Mouse (Mus musculus) adrenal gland, postnatal 36 days (tissue): Measurements from ENCODE around the gene Tmem150c. TPM values are rescaled to one million over a fixed set of nuclear protein-coding genes. Genes with fewer than 3 reads are reported as not detected.
A peak's percentile ranks its signal among the peaks of the same experiment; 100 is the strongest.

Experiments used
- DNase-seq, 2 experiments: peaks; one replicate each; pipeline ENCODE4 v3.0.0; 2021; ENCODE audit warnings: mixed read lengths in 1 of 2
- total RNA-seq, 2 experiments: library from RNA; stranded (reverse); gene quantifications; 2 replicates each; pipeline ENCODE4 v1.2.3; 2021

Gene Tmem150c
- total RNA-seq, 2 experiments from 2014 or later: 12.2 to 19.0 TPM

DNA sequence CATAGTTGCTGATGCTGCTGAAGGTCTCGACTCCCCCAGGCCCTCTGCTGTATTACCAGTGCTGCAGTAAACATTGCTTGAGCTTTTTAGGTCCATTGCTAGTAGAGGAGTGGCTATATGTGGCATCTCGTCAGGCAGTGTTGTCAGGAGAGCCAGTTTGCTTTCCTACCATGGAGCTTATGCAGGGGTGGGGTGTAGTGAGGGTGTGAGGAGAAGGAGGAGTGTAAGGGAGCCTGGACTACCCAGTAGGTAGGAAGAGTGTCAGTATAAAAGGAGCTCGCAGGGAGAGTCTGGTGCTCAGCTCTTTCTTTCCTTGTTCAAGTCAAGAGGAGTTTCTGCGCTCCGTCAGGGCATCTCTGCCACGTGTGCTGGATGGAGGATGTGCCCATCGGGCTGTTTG, 106.9 kb downstream of the Tmem150c start:
- DNase-seq: no peak

DNA sequence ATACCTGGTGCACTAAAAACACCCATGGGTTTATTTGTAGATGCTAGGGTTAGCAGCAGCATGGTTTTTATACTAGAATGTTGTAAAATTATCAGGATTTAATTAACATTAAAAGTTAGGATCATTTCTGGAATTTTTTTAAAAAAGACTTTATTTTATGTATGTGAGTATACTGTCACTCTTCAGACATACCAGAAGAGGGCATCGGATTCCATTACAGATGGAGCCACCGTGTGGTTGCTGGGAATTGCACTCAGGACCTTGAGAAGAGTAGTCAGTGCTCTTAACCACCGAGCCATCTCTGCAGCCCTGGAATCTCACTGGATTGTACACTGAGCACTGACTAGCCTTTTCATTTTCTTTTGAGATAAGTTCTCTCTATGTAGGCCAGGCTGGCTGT, 109.7 kb downstream of the Tmem150c start:
- DNase-seq: no peak

GRCm38 (mm10) chr5:100047871-100048270, 111.7 kb downstream of the Tmem150c start:
- DNase-seq: peak; percentile 41 to 54

DNA sequence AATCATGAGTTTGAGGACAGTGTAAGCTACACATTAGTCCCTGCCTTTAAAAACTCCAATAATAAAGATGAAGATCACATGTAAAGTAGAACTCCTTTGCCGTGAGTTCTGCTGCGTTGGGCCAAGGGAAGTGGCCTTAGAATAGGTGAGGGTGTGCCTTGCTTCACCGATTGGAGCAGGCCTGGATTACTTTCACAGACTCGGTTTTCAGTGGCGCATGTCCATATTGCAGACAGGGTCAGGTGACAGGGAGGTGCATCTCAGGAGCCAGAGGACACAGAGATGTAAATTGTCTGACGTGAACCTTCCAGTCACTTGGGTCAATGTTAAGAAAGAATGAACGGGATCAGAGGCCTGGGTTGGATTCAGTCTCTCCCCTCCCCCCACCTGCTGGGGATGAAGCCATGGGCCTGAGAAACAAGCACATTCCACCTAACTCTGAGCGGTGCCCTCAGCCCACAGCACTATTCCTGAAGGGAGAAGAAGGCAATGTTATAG, 112.4 kb downstream of the Tmem150c start:
- no peak for DNase-seq

DNA sequence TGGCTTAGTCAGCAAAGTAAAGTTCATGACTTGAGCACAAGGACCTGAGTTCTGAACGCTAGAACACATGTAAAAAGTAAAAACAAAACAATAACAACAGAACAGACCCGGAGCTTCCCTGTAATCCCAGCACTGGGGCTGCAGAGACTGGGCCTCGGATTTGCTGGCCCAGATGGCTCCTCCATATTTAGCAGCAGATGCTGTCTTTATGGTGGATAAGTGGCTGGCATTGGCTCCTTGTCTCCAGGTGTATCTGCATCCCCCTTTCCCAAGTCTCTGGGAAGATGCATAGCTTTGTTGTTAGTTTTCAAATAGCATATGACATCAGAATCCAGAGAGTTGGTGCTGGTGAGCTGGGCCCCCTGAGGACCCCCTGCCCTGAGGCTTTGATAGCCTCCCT, 113.5 kb downstream of the Tmem150c start:
- no peak for DNase-seq

- no peak for DNase-seq
Observed at GRCm38 (mm10) chr5:100044621-100045020, 115.0 kb downstream of the Tmem150c start.

DNA sequence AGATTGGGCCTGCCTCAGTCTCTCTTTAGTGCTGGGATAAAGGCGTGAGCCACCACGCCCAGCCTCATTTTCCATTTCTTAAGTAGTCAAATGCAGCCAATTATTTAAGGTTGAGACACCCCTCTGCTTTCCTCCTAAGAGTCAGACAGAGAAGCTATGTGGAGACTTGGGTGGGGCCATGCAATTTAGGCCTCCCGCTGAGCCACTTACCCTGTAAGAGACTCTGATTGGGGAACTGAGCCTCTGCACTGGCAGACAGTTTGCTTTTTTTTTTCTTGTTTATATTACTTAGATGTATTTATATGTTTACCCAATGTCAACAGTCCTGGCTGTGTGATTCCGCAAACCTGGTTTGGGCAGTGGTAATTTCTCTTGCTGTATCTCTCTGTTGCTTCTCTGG, 115.6 kb downstream of the Tmem150c start:
- no peak for DNase-seq

GRCm38 (mm10) chr5:100043361-100043760, 116.2 kb downstream of the Tmem150c start:
- peak; percentile 88 to 90 for DNase-seq

GRCm38 (mm10) chr5:100042467-100042866, 117.1 kb downstream of the Tmem150c start:
- DNase-seq: peak; percentile 45 to 55

DNA sequence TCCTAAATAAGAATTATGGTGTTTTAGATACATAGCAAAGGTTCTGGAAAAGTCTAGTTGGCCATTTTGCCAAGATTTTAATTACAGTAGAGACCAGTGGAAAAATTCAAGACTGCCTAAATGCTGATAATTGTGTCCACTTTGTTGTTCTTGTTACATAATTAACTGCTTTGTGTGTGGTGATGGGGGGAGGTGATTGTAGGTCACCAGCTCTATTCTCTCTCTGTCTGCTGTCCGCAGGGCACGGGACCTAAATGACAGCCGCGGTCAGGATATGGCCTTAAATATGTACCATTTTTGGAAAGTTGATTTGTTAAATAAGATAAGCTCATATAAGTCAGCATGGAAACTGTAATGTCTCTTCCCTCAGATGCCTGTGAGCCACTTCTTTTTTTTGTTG, 118.3 kb downstream of the Tmem150c start:
- no peak for DNase-seq

GRCm38 (mm10) chr5:100040281-100040784, 119.3 kb downstream of the Tmem150c start:
- peak; percentile 46 to 47 for DNase-seq

GRCm38 (mm10) chr5:100039602-100040142, 119.9 kb downstream of the Tmem150c start, which contains the start of the genes Hnrnpdl and Enoph1:
Gene Hnrnpdl (minus strand): TSS chr5:100039664.
Gene Enoph1 (plus strand): TSS chr5:100039985.
- DNase-seq: peak; percentile 94 to 96

DNA sequence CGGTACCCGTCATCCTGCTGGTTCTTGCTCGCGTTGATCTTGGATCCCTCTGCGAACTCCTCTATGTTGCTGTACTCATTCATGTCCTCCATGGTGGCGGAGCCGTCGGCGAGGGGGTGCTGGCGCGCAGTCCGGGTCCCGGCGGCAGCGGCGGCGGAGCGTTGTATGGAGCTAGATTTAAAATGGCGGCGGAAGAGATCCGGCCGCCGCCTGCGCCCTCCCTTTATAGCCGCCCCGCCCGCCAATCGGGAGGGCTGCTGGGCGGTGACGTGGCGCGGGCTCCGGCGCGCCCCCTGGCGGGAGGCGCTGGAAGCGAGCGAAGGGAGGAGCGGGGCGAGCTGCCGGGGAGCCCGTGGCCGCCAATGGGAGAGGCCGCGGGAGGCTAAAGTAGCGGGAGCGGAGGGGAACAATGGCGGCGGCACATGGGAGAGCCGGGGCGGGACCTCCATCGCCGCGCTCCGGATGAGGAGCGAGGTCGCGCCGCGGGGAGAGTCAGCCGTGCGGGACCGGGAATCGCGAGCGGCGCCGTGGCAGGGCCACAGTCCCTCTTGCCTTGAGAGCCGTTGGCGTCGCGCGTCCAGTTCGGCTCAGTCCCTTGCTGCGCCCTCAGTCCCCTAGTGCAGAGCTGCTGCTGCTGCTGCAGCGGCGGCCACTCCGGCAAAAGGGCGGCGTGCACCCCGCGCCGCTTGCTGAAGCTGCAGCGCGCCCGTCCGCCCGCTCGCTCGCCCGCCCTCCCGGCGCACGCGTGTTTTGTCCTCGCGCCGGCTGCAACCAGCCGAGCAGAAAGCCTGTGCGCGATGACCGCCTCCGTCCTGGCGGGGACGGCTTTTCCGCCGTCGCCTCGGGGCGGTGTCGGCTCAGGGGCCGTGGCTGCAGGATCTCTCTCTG, 120.7 kb downstream of the Tmem150c start:
- DNase-seq: peak; percentile 98 to 99

DNA sequence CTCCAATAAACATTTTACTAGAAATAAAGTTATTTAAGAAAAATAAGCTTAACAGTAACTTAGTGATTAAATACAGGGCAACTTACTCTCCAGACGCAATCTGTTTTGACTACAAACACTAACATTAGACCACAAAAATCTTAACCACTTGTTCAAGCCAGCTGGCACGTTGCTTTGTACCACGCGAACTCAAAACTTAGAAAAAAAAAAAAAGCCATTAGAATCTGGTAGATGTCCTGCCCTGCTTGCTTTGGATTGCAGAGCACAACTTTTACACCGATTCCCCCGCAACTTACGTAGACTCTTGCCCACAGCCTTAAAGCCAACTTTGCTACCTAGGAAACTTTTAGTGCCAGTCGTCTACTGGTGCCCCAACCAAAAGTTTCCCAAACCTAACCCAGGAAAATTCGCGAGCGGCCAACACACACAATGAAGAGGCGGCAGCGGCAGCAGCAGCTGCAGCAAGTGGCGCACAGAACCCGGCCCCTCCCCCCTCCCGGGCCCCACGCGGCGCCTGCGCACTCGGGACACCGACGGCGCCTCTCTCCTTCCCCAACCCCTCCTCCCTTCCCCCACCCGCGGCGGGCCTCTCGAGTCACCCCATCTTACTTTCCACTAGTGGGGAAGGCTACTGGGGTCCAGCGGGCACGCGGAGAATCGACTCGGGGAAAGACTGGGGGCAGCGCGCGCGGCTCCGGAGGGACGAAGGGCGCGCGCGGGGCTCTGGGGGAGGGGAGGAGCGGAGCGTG, 121.5 kb downstream of the Tmem150c start:
- peak; percentile 94 to 98 for DNase-seq

GRCm38 (mm10) chr5:100036681-100037080, 122.9 kb downstream of the Tmem150c start:
- DNase-seq: peak in 1 of 2 experiments; percentile 42

- DNase-seq: peak in 1 of 2 experiments; percentile 28
Observed at GRCm38 (mm10) chr5:100035950-100036349, 123.7 kb downstream of the Tmem150c start.

DNA sequence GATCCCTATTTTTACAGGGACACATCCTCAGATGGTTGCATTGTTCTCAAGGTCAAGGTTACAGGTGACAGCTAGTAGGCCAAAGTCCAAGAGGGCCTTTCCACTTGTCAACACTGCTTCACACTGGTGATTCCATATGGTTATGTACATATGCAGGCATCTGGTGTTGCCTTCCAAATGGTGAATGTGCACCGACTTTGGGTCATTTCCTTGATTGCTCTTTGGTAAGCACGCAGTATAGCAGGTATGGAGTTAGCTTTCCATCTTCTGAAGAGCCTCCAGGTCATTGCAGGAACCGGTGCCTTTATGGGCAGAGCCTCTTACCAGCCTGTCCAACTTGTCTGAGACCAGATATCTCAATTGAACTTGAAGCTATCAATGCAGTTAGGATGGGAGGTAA, 127.0 kb downstream of the Tmem150c start:
- no peak for DNase-seq

DNA sequence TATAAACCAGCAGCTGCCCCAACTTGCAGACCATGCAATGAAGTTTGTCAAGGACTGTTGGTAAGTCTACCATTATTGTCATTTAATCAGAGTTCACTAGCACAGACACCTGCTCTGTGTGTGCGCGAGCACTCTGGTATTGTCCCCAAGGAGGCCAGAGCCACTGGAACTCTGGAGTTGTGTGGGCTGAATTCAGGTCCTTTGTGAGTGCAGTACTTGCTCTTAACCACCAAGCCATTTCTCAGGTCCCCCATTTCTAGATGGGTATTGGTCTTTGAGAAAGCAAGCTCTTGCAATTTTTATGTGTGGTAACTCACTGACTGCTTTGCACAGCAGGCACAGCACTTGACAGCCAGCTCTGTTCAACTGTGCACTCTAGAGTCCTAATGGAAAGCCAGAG, 127.5 kb downstream of the Tmem150c start:
- DNase-seq: no peak

GRCm38 (mm10) chr5:100030069-100030468, 129.5 kb downstream of the Tmem150c start:
- no peak for DNase-seq
